Mouse (Mus musculus): ENCODE results near the gene Msh2. TPM values are rescaled to one million over a fixed set of nuclear protein-coding genes. Genes with fewer than 3 reads are reported as not detected.
"Not testable (repeated sequence)": the region's sequence is repeated elsewhere in the genome, so short reads cannot be mapped to it uniquely, and the experiment has no call there.

Gene Msh2
- total and polyA plus RNA-seq, 2 experiments from 2014 or later, result 24.5 to 45.3 TPM

- Histone ChIP-seq H3K27me3 (ENCODE audit: insufficient read depth, low read length) (no peaks in the 10 kb centered on the region), H3K36me3 (ENCODE audit: insufficient read depth, low read length) (no peaks in the 10 kb centered on the region)
- no peak for TF ChIP-seq CTCF (IDR thresholded peaks at IDR 0.05; ENCODE audit: low read depth)
Measured at GRCm38 (mm10) chr17:87672677-87673286, 652 bp downstream of the Msh2 start.

GRCm38 (mm10) chr17:87676916-87677474 is 4.9 kb downstream of the Msh2 start:
- H3K27ac ChIP-seq; H3K9me3 ChIP-seq (ENCODE audit: low read length); H3K4me3 ChIP-seq (ENCODE audit: low read length); ATAC-seq; H3K36me3 ChIP-seq (ENCODE audit: insufficient read depth, low read length); H3K4me2 ChIP-seq (ENCODE audit: low read depth, low read length); H3K4me1 ChIP-seq (ENCODE audit: insufficient read depth, low read length); H3K9ac ChIP-seq (replicated peaks; ENCODE audit: low read length); H3K27me3 ChIP-seq (ENCODE audit: insufficient read depth, low read length): not testable (repeated sequence)
- WGBS, result 79% methylated on average over 1 of the region's 1 CpGs
- DNase-seq (ENCODE audit: low spot score), result peak; percentile 19

More at GRCm38 (mm10) chr17:87672677-87673286, 652 bp downstream of the Msh2 start:
- Histone ChIP-seq H3K4me1 (ENCODE audit: insufficient read depth, low read length) (peaks cover 11% of the 10 kb centered on the region), H3K9ac (replicated peaks; ENCODE audit: low read length) (peak overlapping the region; percentile 75), H3K4me2 (ENCODE audit: low read depth, low read length) (peak overlapping the region; percentile 88), H3K9me3 (ENCODE audit: low read length) (no peaks in the 10 kb centered on the region), H3K4me3 (ENCODE audit: low read length) (peak overlapping the region; percentile 91), H3K27ac (peak overlapping the region; percentile 79)
- ATAC-seq (peak; percentile 72; the same call in 1 of the 2 replicates), DNase-seq (ENCODE audit: low spot score) (peak; percentile 30)
- 1% methylated on average over 36 of the region's 54 CpGs for WGBS

GRCm38 (mm10) chr17:87677656-87678055 is 5.5 kb downstream of the Msh2 start:
- Histone ChIP-seq H3K36me3 (ENCODE audit: insufficient read depth, low read length) (peaks cover 10% of the 10 kb centered on the region; the same call in 1 of the 2 replicates), H3K27ac (no peak overlapping the region), H3K27me3 (ENCODE audit: insufficient read depth, low read length) (no peaks in the 10 kb centered on the region), H3K4me2 (ENCODE audit: low read depth, low read length) (no peak overlapping the region), H3K4me1 (ENCODE audit: insufficient read depth, low read length) (peaks cover 7% of the 10 kb centered on the region; the same call in 1 of the 2 replicates), H3K9me3 (ENCODE audit: low read length) (no peaks in the 10 kb centered on the region), H3K4me3 (ENCODE audit: low read length) (no peak overlapping the region), H3K9ac (replicated peaks; ENCODE audit: low read length) (no peak overlapping the region)
- no peak for TF ChIP-seq CTCF (IDR thresholded peaks at IDR 0.05; ENCODE audit: low read depth)
- 96% methylated on average over 8 of the region's 8 CpGs for WGBS
- ATAC-seq, result no peak
- DNase-seq (ENCODE audit: low spot score), result no peak

- no peaks in the 10 kb centered on the region for H3K9me3 ChIP-seq (ENCODE audit: low read length)
- no peaks in the 10 kb centered on the region for H3K4me1 ChIP-seq (ENCODE audit: insufficient read depth, low read length)
- DNase-seq (ENCODE audit: low spot score) (no peak), ATAC-seq (no peak)
- H3K27ac ChIP-seq, result no peak overlapping the region
- peaks cover 20% of the 10 kb centered on the region for H3K36me3 ChIP-seq (ENCODE audit: insufficient read depth, low read length)
- H3K27me3 ChIP-seq (ENCODE audit: insufficient read depth, low read length), result no peaks in the 10 kb centered on the region
- H3K4me3 ChIP-seq (ENCODE audit: low read length), result no peak overlapping the region
- TF ChIP-seq CTCF (IDR thresholded peaks at IDR 0.05; ENCODE audit: low read depth), result no peak
- H3K4me2 ChIP-seq (ENCODE audit: low read depth, low read length), result no peak overlapping the region
- H3K9ac ChIP-seq (replicated peaks; ENCODE audit: low read length), result no peak overlapping the region
- 96% methylated on average over 8 of the region's 8 CpGs for WGBS
Measured at GRCm38 (mm10) chr17:87689217-87689616, 17.1 kb downstream of the Msh2 start.

- Histone ChIP-seq H3K27ac (no peak overlapping the region), H3K9ac (replicated peaks; ENCODE audit: low read length) (no peak overlapping the region), H3K4me1 (ENCODE audit: insufficient read depth, low read length) (no peaks in the 10 kb centered on the region), H3K9me3 (ENCODE audit: low read length) (no peaks in the 10 kb centered on the region), H3K27me3 (ENCODE audit: insufficient read depth, low read length) (no peaks in the 10 kb centered on the region), H3K4me2 (ENCODE audit: low read depth, low read length) (no peak overlapping the region), H3K4me3 (ENCODE audit: low read length) (no peak overlapping the region), H3K36me3 (ENCODE audit: insufficient read depth, low read length) (peaks cover 22% of the 10 kb centered on the region)
- DNase-seq (ENCODE audit: low spot score) (peak; percentile 88), ATAC-seq (peak; percentile 70; the same call in 1 of the 2 replicates)
- TF ChIP-seq CTCF (IDR thresholded peaks at IDR 0.05; ENCODE audit: low read depth), result peak; percentile 88
- 90% methylated on average over 5 of the region's 5 CpGs for WGBS
Measured at GRCm38 (mm10) chr17:87691958-87692357, 19.8 kb downstream of the Msh2 start.

GRCm38 (mm10) chr17:87695874-87696465 is 23.8 kb downstream of the Msh2 start:
- WGBS, result 76% methylated on average over 11 of the region's 11 CpGs
- no peak for ATAC-seq

GRCm38 (mm10) chr17:87696814-87697213 is 24.7 kb downstream of the Msh2 start:
- Histone ChIP-seq H3K4me1 (ENCODE audit: insufficient read depth, low read length) (no peaks in the 10 kb centered on the region), H3K27ac (no peak overlapping the region), H3K9ac (replicated peaks; ENCODE audit: low read length) (no peak overlapping the region), H3K4me2 (ENCODE audit: low read depth, low read length) (no peak overlapping the region), H3K36me3 (ENCODE audit: insufficient read depth, low read length) (peaks cover 9% of the 10 kb centered on the region; the same call in 1 of the 2 replicates), H3K9me3 (ENCODE audit: low read length) (no peaks in the 10 kb centered on the region), H3K27me3 (ENCODE audit: insufficient read depth, low read length) (no peaks in the 10 kb centered on the region), H3K4me3 (ENCODE audit: low read length) (no peak overlapping the region)
- DNase-seq (ENCODE audit: low spot score), result no peak
- ATAC-seq, result no peak
- 84% methylated on average over 6 of the region's 6 CpGs for WGBS
- no peak for TF ChIP-seq CTCF (IDR thresholded peaks at IDR 0.05; ENCODE audit: low read depth)

More at GRCm38 (mm10) chr17:87695874-87696465, 23.8 kb downstream of the Msh2 start:
- Histone ChIP-seq H3K36me3 (ENCODE audit: insufficient read depth, low read length) (peaks cover 6% of the 10 kb centered on the region), H3K4me3 (ENCODE audit: low read length) (no peak overlapping the region), H3K4me1 (ENCODE audit: insufficient read depth, low read length) (no peaks in the 10 kb centered on the region), H3K27ac (no peak overlapping the region), H3K9ac (replicated peaks; ENCODE audit: low read length) (no peak overlapping the region), H3K4me2 (ENCODE audit: low read depth, low read length) (no peak overlapping the region), H3K9me3 (ENCODE audit: low read length) (no peaks in the 10 kb centered on the region), H3K27me3 (ENCODE audit: insufficient read depth, low read length) (no peaks in the 10 kb centered on the region)
- no peak for DNase-seq (ENCODE audit: low spot score)
- no peak for TF ChIP-seq CTCF (IDR thresholded peaks at IDR 0.05; ENCODE audit: low read depth)
